Mouse (Mus musculus) CD4-positive, CD25-positive, alpha-beta regulatory T cell, adult 4 months (primary cell): ENCODE results near the gene Setd1a. TPM values are rescaled to one million over a fixed set of nuclear protein-coding genes. Genes with fewer than 3 reads are reported as not detected.
"Not testable (repeated sequence)": the region's sequence is repeated elsewhere in the genome, so short reads cannot be mapped to it uniquely, and the experiment has no call there.

Experiments used
- ATAC-seq: one replicate; pipeline ENCODE4 v1.8.0; 2017
- polyA plus RNA-seq, 2 experiments: library from polyadenylated mRNA; unstranded; fragments of 100-300 nt; shearing (Covaris generic); gene quantifications; one replicate each; pipeline ENCODE4 v1.2.1; 2017

Gene Setd1a
- polyA plus RNA-seq, 2 experiments from 2014 or later, result 5.8 to 6.6 TPM

- not testable (repeated sequence) for ATAC-seq
Observed at GRCm38 (mm10) chr7:127837878-127838277, 61.4 kb downstream of the Setd1a start.

GRCm38 (mm10) chr7:127840031-127840430 is 63.6 kb downstream of the Setd1a start:
- ATAC-seq, result not testable (repeated sequence)

DNA sequence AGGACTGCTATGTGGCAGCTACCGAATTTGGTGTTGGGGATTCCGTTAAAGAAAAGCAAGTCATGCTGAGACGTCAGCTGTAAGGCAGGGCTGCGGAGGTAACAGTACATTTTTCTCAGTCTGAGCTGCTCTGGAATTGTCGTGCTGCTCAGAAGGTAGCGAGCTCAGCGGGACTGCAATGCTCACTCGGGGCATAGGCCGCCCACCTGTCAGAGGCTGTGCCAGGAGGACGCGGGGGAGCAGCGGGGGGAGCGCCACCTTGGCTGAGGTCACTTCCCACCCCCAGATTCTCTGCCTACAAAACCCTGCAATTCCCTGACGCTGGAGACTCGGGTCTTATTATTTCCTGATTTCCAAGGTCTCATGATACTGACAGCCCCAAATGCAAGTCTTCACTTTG is 64.4 kb downstream of the Setd1a start:
- peak; percentile 23 for ATAC-seq

DNA sequence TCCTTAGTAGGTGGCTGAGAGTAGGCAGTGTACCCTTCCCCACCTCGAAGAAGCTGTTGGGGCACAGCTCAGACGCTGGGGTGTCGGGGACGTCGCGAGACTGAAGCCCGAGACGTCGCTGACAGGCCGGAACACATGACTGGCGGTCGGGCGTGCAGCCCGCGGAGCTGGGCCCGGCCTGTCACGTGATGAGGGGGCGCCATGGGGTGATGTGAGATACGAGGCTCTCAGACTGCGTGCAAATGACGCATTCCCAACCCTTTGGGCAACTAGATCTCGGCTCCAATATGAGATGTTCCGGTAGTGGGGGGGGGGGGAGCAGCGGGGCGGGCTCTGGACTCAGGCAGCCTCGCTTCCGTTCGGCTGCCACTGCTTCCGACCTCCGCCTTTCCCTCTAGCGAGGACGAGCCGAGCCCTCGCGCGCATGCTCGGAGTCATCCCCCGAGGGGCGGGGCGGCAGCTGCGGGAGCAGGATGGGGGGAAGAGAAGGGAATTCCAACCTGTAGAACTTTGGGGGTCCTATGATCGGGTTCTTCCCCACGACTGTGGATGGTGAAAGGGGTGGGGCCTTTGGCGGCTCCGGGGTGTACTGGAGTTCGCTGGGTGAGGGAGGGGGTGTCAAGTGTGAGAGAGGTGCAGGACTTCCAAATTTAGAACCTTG is 65.0 kb downstream of the Setd1a start:
- peak; percentile 77 for ATAC-seq

GRCm38 (mm10) chr7:127842001-127842718 is 65.7 kb downstream of the Setd1a start:
- ATAC-seq, result peak; percentile 74

Other genes with a start within 250 kb of the Setd1a start
- 10 to 100 TPM; 39.7 to 91.0 TPM for gene Tmem265, start 215.3 kb upstream of the Setd1a start, polyA plus RNA-seq
- 100 to 1,000 TPM; 109 to 138 TPM for gene Phkg2, start 203.3 kb upstream of the Setd1a start, polyA plus RNA-seq
- gene Ccdc189, start 188.1 kb upstream of the Setd1a start, polyA plus RNA-seq, result under 1 TPM; 0.56 to 0.70 TPM
- gene Rnf40, start 187.9 kb upstream of the Setd1a start, polyA plus RNA-seq, result 10 to 100 TPM; 26.3 to 45.6 TPM
- gene Zfp629, start 160.9 kb upstream of the Setd1a start, polyA plus RNA-seq, result under 1 TPM; 0.16 to 0.56 TPM
- 1 to 10 TPM; 3.2 to 5.5 TPM for gene Bcl7c, start 67.7 kb upstream of the Setd1a start, polyA plus RNA-seq
- gene Ctf1, start 63.9 kb upstream of the Setd1a start, polyA plus RNA-seq, result not detected
- gene Ctf2, start 44.5 kb upstream of the Setd1a start, polyA plus RNA-seq, result not detected
- under 1 TPM; 0.12 to 0.62 TPM for gene Fbxl19, start 32.1 kb upstream of the Setd1a start, polyA plus RNA-seq
- 10 to 100 TPM; 12.8 to 15.4 TPM for gene Orai3, start 6.9 kb upstream of the Setd1a start, polyA plus RNA-seq
- under 1 TPM; 0.65 to 0.99 TPM for gene Gm49388, start 8.9 kb downstream of the Setd1a start, polyA plus RNA-seq
- gene Hsd3b7, start 23.9 kb downstream of the Setd1a start, polyA plus RNA-seq, result 1 to 10 TPM; 3.9 to 6.8 TPM
- gene Stx4a, start 47.6 kb downstream of the Setd1a start, polyA plus RNA-seq, result 100 to 1,000 TPM in 1 of 2 experiments, 10 to 100 TPM in 1; 62.0 to 110 TPM
- not detected for gene Stx1b, start 47.9 kb downstream of the Setd1a start, polyA plus RNA-seq
- gene Zfp646, start 99.6 kb downstream of the Setd1a start, polyA plus RNA-seq, result 10 to 100 TPM; 25.1 to 29.0 TPM
- gene Zfp668, start 100.2 kb downstream of the Setd1a start, polyA plus RNA-seq, result 10 to 100 TPM in 1 of 2 experiments, 1 to 10 TPM in 1; 9.0 to 10.6 TPM
- 1 to 10 TPM in 1 of 2 experiments, under 1 TPM in 1; 0.85 to 1.2 TPM for gene Prss53, start 114.3 kb downstream of the Setd1a start, polyA plus RNA-seq
- gene Gm21974, start 118.8 kb downstream of the Setd1a start, polyA plus RNA-seq, result not detected
- 10 to 100 TPM; 43.3 to 58.0 TPM for gene Vkorc1, start 118.9 kb downstream of the Setd1a start, polyA plus RNA-seq
- gene Bckdk, start 127.4 kb downstream of the Setd1a start, polyA plus RNA-seq, result 100 to 1,000 TPM in 1 of 2 experiments, 10 to 100 TPM in 1; 59.0 to 108 TPM
- gene Kat8, start 135.8 kb downstream of the Setd1a start, polyA plus RNA-seq, result 10 to 100 TPM; 39.8 to 41.9 TPM
- gene Prss8, start 153.4 kb downstream of the Setd1a start, polyA plus RNA-seq, result not detected
- 1 to 10 TPM; 2.5 to 4.3 TPM for gene Prss36, start 170.1 kb downstream of the Setd1a start, polyA plus RNA-seq
- 10 to 100 TPM; 59.4 to 88.7 TPM for gene Fus, start 190.8 kb downstream of the Setd1a start, polyA plus RNA-seq
- 100 to 1,000 TPM; 247 to 260 TPM for gene Pycard, start 217.2 kb downstream of the Setd1a start, polyA plus RNA-seq
- gene Trim72, start 227.3 kb downstream of the Setd1a start, polyA plus RNA-seq, result not detected